Mouse (Mus musculus): ENCODE results near the gene Syne2. TPM values are rescaled to one million over a fixed set of nuclear protein-coding genes. Genes with fewer than 3 reads are reported as not detected.

Gene Syne2
- polyA plus RNA-seq, 1 experiment from 2014 or later = 64.1 TPM

DNA sequence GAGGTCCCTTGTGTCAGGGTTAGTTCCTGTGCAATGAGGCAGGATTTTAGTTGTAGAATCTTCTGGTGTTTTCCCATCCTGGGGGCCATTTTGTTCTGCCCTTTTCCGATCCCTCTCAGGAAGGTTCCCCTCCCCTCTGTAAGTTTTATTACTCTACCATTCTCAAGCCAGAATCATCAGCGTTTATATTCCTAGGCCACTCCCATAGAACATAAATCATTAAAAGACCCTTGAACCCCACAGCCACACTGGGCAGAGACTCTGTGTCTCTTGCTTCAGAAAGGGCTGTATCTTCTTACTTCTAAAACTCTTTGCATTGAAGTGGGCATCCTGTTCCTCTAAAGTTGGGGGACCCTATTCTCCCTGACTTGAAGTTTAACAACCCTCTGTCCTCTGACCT lies 180.5 kb downstream of the Syne2 start:
- Histone ChIP-seq H3K4me3 (ENCODE audit: low read depth, low read length) (no peak overlapping the region), H3K9me3 (replicated peaks; ENCODE audit: control insufficient read depth, low read length) (no peaks in the 10 kb centered on the region), H3K4me2 (no peak overlapping the region), H3K36me3 (ENCODE audit: control insufficient read depth, insufficient read depth, low read length) (peaks cover 9% of the 10 kb centered on the region), H3K9ac (ENCODE audit: low read depth, low read length) (no peak overlapping the region), H3K27me3 (ENCODE audit: control insufficient read depth, insufficient read depth, low read length) (no peaks in the 10 kb centered on the region), H3K27ac (ENCODE audit: low read depth, low read length) (no peak overlapping the region), H3K4me1 (ENCODE audit: control insufficient read depth, insufficient read depth, low read length) (peaks cover 18% of the 10 kb centered on the region)
- 79% methylated on average over 2 of the region's 2 CpGs for WGBS (ENCODE audit: insufficient replicate concordance)
- ATAC-seq (replicated peaks; ENCODE audit: insufficient number of reproducible peaks, low FRiP score, low TSS enrichment) = no peak

DNA sequence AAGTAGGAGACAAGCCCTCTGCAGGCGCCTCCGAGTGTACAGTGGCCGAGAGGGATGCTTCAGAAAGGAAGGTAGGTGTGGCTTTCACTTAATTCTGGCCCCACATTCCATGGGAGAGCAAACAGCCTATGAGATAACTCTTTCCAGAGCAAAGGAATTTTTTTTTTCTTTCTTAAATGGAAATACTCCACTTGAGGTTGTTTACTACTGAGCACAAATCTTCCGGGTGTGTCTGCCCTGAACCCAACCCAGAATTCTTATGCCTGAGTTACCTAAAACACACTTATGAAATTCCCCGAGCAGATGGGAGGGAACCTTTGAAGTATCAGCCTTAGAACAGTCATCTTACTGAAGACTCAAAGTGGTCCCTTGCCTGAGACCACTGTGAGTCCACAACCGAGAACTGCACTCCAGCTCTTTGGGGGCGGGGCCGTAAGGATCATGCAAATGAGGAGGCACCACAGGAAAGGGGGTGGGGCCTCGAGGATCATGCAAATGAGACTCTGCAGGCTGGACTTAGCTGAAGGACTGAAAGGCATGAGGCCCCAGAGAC lies 186.8 kb downstream of the Syne2 start:
- H3K4me2 ChIP-seq = no peak overlapping the region
- no peaks in the 10 kb centered on the region for H3K4me1 ChIP-seq (ENCODE audit: control insufficient read depth, insufficient read depth, low read length)
- H3K27me3 ChIP-seq (ENCODE audit: control insufficient read depth, insufficient read depth, low read length) = no peaks in the 10 kb centered on the region
- H3K9me3 ChIP-seq (replicated peaks; ENCODE audit: control insufficient read depth, low read length) = no peaks in the 10 kb centered on the region
- peaks cover 10% of the 10 kb centered on the region for H3K36me3 ChIP-seq (ENCODE audit: control insufficient read depth, insufficient read depth, low read length)
- ATAC-seq (replicated peaks; ENCODE audit: insufficient number of reproducible peaks, low FRiP score, low TSS enrichment) = 0 out of 2 replicates have a peak, but pooled peaks have one; percentile 18
- 47% methylated on average over 9 of the region's 9 CpGs for whole genome bisulfite sequencing (ENCODE audit: insufficient replicate concordance)
- H3K9ac ChIP-seq (ENCODE audit: low read depth, low read length) = no peak overlapping the region
- no peak overlapping the region for H3K27ac ChIP-seq (ENCODE audit: low read depth, low read length)
- H3K4me3 ChIP-seq (ENCODE audit: low read depth, low read length) = no peak overlapping the region

DNA sequence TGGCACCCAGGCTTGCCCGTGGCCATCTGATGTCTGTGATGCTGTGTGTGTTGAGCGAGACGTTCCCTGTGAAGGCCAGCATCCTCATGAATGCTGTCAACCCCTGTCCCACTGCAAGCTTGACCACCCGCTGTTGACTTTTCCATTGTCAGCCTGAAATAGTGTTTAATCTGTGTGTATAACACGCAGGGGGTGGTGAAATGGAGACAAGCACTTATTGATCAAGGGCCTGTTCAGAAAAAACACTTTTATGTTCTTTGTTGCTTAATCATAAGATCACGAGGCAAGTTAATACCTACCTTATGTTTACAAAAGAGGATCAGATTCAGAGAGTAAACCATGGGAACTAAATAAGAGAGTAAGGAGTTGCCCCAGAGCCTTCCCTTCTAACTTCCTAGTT lies 191.1 kb downstream of the Syne2 start:
- H3K9ac ChIP-seq (ENCODE audit: low read depth, low read length) = no peak overlapping the region
- no peaks in the 10 kb centered on the region for H3K27me3 ChIP-seq (ENCODE audit: control insufficient read depth, insufficient read depth, low read length)
- 69% methylated on average over 6 of the region's 6 CpGs for WGBS (ENCODE audit: insufficient replicate concordance)
- no peak for ATAC-seq (replicated peaks; ENCODE audit: insufficient number of reproducible peaks, low FRiP score, low TSS enrichment)
- peaks cover 5% of the 10 kb centered on the region for H3K36me3 ChIP-seq (ENCODE audit: control insufficient read depth, insufficient read depth, low read length)
- H3K9me3 ChIP-seq (replicated peaks; ENCODE audit: control insufficient read depth, low read length) = no peaks in the 10 kb centered on the region
- no peak overlapping the region for H3K4me2 ChIP-seq
- no peak overlapping the region for H3K27ac ChIP-seq (ENCODE audit: low read depth, low read length)
- no peaks in the 10 kb centered on the region for H3K4me1 ChIP-seq (ENCODE audit: control insufficient read depth, insufficient read depth, low read length)
- H3K4me3 ChIP-seq (ENCODE audit: low read depth, low read length) = no peak overlapping the region

DNA sequence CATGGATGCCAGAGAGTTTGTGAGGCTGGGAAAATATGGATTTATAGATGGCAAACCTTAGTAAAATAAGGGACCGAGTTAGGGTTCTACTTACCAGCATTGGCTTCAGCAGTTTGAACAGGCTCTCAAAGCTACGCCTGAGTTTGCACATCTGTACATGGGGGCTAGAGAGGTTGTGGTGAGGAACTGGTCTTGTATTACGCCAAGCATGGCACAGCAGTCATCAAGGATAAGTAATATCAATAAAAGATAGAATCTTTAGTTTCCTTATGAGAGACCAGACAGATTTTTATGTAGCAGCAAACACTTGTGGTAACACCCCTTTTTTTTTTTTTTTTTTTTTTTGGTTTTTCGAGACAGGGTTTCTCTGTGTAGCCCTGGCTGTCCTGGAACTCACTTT lies 194.9 kb downstream of the Syne2 start:
- H3K9me3 ChIP-seq (replicated peaks; ENCODE audit: control insufficient read depth, low read length) = no peaks in the 10 kb centered on the region
- no peak for ATAC-seq (replicated peaks; ENCODE audit: insufficient number of reproducible peaks, low FRiP score, low TSS enrichment)
- peaks cover 7% of the 10 kb centered on the region; the same call in 1 of the 2 replicates for H3K36me3 ChIP-seq (ENCODE audit: control insufficient read depth, insufficient read depth, low read length)
- no peaks in the 10 kb centered on the region for H3K4me1 ChIP-seq (ENCODE audit: control insufficient read depth, insufficient read depth, low read length)
- H3K9ac ChIP-seq (ENCODE audit: low read depth, low read length) = no peak overlapping the region
- 83% methylated on average over 3 of the region's 4 CpGs for WGBS (ENCODE audit: insufficient replicate concordance)
- H3K27me3 ChIP-seq (ENCODE audit: control insufficient read depth, insufficient read depth, low read length) = no peaks in the 10 kb centered on the region
- H3K4me3 ChIP-seq (ENCODE audit: low read depth, low read length) = no peak overlapping the region
- no peak overlapping the region for H3K4me2 ChIP-seq
- H3K27ac ChIP-seq (ENCODE audit: low read depth, low read length) = no peak overlapping the region

DNA sequence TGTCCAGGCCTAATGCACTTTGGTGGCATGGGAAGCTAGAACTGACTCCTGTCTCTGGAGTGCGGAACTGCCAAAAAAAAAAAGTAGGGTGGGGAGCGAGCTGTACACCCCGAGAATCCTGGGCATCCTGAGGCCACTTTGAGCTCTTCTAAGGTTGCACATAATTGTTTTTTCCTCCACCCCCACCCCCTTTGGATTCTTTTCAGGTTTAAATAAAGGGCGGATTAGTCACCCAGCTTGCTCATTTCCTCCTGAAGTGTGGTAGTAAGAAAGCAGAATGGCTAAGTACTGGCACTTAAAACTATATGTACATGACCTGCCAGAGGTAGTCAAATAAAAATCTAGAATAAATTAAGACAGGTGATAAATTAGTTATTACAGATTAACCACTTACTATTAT lies 195.5 kb downstream of the Syne2 start:
- no peak overlapping the region for H3K4me3 ChIP-seq (ENCODE audit: low read depth, low read length)
- no peaks in the 10 kb centered on the region for H3K4me1 ChIP-seq (ENCODE audit: control insufficient read depth, insufficient read depth, low read length)
- no peak overlapping the region for H3K27ac ChIP-seq (ENCODE audit: low read depth, low read length)
- 71% methylated on average over 4 of the region's 4 CpGs for WGBS (ENCODE audit: insufficient replicate concordance)
- no peaks in the 10 kb centered on the region for H3K9me3 ChIP-seq (replicated peaks; ENCODE audit: control insufficient read depth, low read length)
- peaks cover 7% of the 10 kb centered on the region for H3K36me3 ChIP-seq (ENCODE audit: control insufficient read depth, insufficient read depth, low read length)
- no peak overlapping the region for H3K9ac ChIP-seq (ENCODE audit: low read depth, low read length)
- no peak overlapping the region for H3K4me2 ChIP-seq
- no peaks in the 10 kb centered on the region for H3K27me3 ChIP-seq (ENCODE audit: control insufficient read depth, insufficient read depth, low read length)
- no peak for ATAC-seq (replicated peaks; ENCODE audit: insufficient number of reproducible peaks, low FRiP score, low TSS enrichment)

DNA sequence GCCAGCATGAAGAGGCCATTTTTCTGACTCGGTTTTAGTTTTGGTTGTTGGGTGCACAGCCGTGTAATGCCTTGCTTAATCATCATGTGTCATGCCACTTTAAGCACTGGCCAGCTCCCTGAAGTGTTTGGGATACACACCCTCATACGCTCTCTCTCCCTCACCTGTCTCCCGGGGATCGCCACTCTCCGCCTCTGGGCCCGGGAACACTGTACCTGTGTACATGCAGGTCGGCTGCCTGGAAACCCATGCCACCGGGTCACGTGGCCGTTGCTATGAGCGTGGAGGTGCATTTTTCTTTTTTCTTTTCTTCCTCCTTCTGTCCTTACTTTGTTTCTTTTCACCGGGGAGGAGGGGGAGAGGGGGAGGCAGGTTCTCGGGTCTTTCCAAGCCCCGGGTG lies 197.1 kb downstream of the Syne2 start:
- 86% methylated on average over 14 of the region's 15 CpGs for WGBS (ENCODE audit: insufficient replicate concordance)
- Histone ChIP-seq H3K9ac (ENCODE audit: low read depth, low read length) (no peak overlapping the region), H3K9me3 (replicated peaks; ENCODE audit: control insufficient read depth, low read length) (no peaks in the 10 kb centered on the region), H3K4me2 (no peak overlapping the region), H3K4me1 (ENCODE audit: control insufficient read depth, insufficient read depth, low read length) (no peaks in the 10 kb centered on the region), H3K27me3 (ENCODE audit: control insufficient read depth, insufficient read depth, low read length) (no peaks in the 10 kb centered on the region), H3K36me3 (ENCODE audit: control insufficient read depth, insufficient read depth, low read length) (peaks cover 8% of the 10 kb centered on the region), H3K4me3 (ENCODE audit: low read depth, low read length) (no peak overlapping the region), H3K27ac (ENCODE audit: low read depth, low read length) (no peak overlapping the region; the same call in 1 of the 2 replicates)
- ATAC-seq (replicated peaks; ENCODE audit: insufficient number of reproducible peaks, low FRiP score, low TSS enrichment) = no peak

DNA sequence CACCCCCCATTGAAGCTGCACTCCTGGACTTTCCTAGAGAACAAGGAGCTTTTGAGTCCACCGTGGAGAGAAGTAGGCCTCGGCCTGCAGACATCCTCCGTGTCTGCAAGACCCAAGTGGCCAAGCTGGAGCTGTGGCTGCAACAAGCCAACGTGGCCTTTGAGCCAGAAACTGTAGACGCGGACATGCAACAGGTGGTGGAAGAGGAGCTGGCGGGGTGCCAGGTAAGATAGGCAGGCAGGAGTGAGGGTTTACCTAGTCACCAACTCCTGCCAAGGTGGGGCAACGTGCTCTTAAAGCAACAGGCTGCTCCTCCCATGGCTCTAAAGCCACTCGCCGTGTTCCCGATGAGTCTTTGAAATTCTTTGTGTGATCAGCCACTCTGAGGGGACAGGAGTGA lies 197.6 kb downstream of the Syne2 start:
- no peak for ATAC-seq (replicated peaks; ENCODE audit: insufficient number of reproducible peaks, low FRiP score, low TSS enrichment)

DNA sequence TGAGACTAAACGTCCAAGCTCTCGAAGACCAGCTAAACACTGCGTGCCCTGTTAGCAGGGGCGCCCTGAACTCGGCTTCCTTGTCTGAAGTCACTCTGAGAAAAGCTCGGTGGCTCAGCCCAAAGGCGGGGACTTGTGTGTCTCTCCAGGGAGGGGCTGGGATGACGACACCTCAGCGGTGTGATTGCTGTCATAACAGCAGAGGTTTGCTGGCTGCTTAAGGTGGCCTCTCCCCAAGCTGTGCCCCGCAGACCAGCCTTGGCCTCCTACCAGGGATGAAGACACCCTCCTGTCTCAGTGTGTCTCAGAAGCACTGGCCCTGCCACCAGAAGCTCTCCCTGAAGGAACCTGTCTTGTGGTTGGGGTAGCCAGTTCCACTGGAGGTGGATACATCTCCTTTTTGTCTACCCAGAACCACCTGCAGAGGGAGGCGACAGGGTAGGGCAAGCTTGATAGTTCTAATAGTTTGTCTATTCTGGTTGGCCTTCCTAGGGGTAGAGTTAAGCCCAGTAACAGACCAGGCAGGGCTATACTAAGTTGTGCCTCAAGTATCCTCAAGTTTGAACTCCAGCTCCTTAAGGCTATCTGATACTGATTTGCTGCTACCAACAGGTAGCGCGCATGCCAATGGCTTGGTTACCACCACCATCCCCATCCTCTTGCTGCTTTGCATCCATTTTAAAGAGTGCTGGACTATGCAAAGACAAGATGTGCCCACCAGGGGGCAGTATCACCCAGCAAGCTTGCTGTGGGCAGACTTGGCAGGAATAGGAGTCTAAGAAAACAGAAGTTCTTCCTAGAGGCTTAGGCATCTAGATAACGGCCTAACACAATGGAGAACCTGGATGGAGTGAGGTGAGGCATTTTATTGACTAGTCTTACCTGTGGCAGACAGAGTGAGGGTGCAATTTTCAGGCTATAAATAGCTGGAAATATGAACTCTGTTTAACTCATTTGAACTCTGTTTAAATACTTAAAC lies 198.5 kb downstream of the Syne2 start:
- no peaks in the 10 kb centered on the region for H3K27me3 ChIP-seq (ENCODE audit: control insufficient read depth, insufficient read depth, low read length)
- WGBS (ENCODE audit: insufficient replicate concordance) = 75% methylated on average over 14 of the region's 14 CpGs
- H3K27ac ChIP-seq (ENCODE audit: low read depth, low read length) = no peak overlapping the region
- no peak overlapping the region for H3K4me3 ChIP-seq (ENCODE audit: low read depth, low read length)
- no peak overlapping the region for H3K4me2 ChIP-seq
- no peaks in the 10 kb centered on the region for H3K9me3 ChIP-seq (replicated peaks; ENCODE audit: control insufficient read depth, low read length)
- peaks cover 14% of the 10 kb centered on the region; the same call in 1 of the 2 replicates for H3K36me3 ChIP-seq (ENCODE audit: control insufficient read depth, insufficient read depth, low read length)
- no peak overlapping the region for H3K9ac ChIP-seq (ENCODE audit: low read depth, low read length)
- no peak for ATAC-seq (replicated peaks; ENCODE audit: insufficient number of reproducible peaks, low FRiP score, low TSS enrichment)
- no peaks in the 10 kb centered on the region for H3K4me1 ChIP-seq (ENCODE audit: control insufficient read depth, insufficient read depth, low read length)

More for the DNA sequence above, 197.6 kb downstream of the Syne2 start:
- 80% methylated on average over 11 of the region's 11 CpGs for WGBS (ENCODE audit: insufficient replicate concordance)
- H3K9ac ChIP-seq (ENCODE audit: low read depth, low read length) = no peak overlapping the region
- H3K9me3 ChIP-seq (replicated peaks; ENCODE audit: control insufficient read depth, low read length) = no peaks in the 10 kb centered on the region
- H3K27me3 ChIP-seq (ENCODE audit: control insufficient read depth, insufficient read depth, low read length) = no peaks in the 10 kb centered on the region
- peaks cover 12% of the 10 kb centered on the region; the same call in 1 of the 2 replicates for H3K36me3 ChIP-seq (ENCODE audit: control insufficient read depth, insufficient read depth, low read length)
- H3K4me1 ChIP-seq (ENCODE audit: control insufficient read depth, insufficient read depth, low read length) = no peaks in the 10 kb centered on the region
- H3K27ac ChIP-seq (ENCODE audit: low read depth, low read length) = no peak overlapping the region; the same call in 1 of the 2 replicates
- H3K4me2 ChIP-seq = no peak overlapping the region
- H3K4me3 ChIP-seq (ENCODE audit: low read depth, low read length) = no peak overlapping the region
